Comparison of ENCODE assay signal across 8 mouse cellular contexts in genomic region chr8:106011643-106011986, GRCm38 (mm10). TPM values are rescaled to one million over a fixed set of nuclear protein-coding genes. Genes with fewer than 3 reads are reported as not detected.
DNase-seq lines count a peak whose midpoint lies in the region; ATAC-seq lines count a peak whose summit lies in the region.

Ddx28 (minus strand) TSS chr8:106011882.

- H3K4me2 ChIP-seq in embryonic facial prominence, embryonic 12.5 days (replicated peaks): peak within 1 kb of the TSS; percentile 99
- peak within 1 kb of the TSS; percentile 97 for H3K4me2 ChIP-seq in hindbrain, embryonic 16.5 days (ENCODE audit: low read length)

- peak within 1 kb of the TSS; percentile 57 for H3K27ac ChIP-seq in embryonic facial prominence, embryonic 12.5 days
- peak within 1 kb of the TSS; percentile 77 for H3K27ac ChIP-seq in hindbrain, embryonic 16.5 days (ENCODE audit: low read depth, low read length)

- WGBS in embryonic facial prominence, embryonic 12.5 days: 2% methylated on average over 6 of the region's 6 CpGs
- WGBS in hindbrain, embryonic 16.5 days: under 1% methylated on average over 6 of the region's 6 CpGs

- H3K9ac ChIP-seq in embryonic facial prominence, embryonic 12.5 days: peak within 1 kb of the TSS; percentile 86
- peak within 1 kb of the TSS; percentile 73 for H3K9ac ChIP-seq in hindbrain, embryonic 16.5 days (ENCODE audit: low read depth, low read length)

- H3K36me3 ChIP-seq in embryonic facial prominence, embryonic 12.5 days: peaks cover 14% of the 10 kb centered on the region
- H3K36me3 ChIP-seq in hindbrain, embryonic 16.5 days (ENCODE audit: control insufficient read depth, insufficient read depth, low read length): peaks cover 3% of the 10 kb centered on the region; the same call in 1 of the 2 replicates

- peak within 1 kb of the TSS; percentile 99 for H3K4me3 ChIP-seq in embryonic facial prominence, embryonic 12.5 days
- peak within 1 kb of the TSS; percentile 69 for H3K4me3 ChIP-seq in hindbrain, embryonic 16.5 days (ENCODE audit: low read length)

- ATAC-seq in CD4-positive, CD25-positive, alpha-beta regulatory T cell, adult 4 months: peak; percentile 8
- ATAC-seq in embryonic facial prominence, embryonic 12.5 days (ENCODE audit: insufficient number of reproducible peaks, insufficient read depth, low FRiP score, low TSS enrichment): no peak
- peak; percentile 37 for ATAC-seq in hindbrain, embryonic 16.5 days
- peak; percentile 15; the same call in 1 of the 2 replicates for ATAC-seq in megakaryocyte-erythroid progenitor cell, adult 5-6 weeks (replicated peaks; ENCODE audit: low FRiP score, low TSS enrichment, poor library complexity, severe bottlenecking)

- H3K9me3 ChIP-seq in embryonic facial prominence, embryonic 12.5 days: no peaks in the 10 kb centered on the region
- H3K9me3 ChIP-seq in hindbrain, embryonic 16.5 days (ENCODE audit: control insufficient read depth, low read length): no peaks in the 10 kb centered on the region

- H3K27me3 ChIP-seq in embryonic facial prominence, embryonic 12.5 days: no peaks in the 10 kb centered on the region
- no peaks in the 10 kb centered on the region for H3K27me3 ChIP-seq in hindbrain, embryonic 16.5 days (replicated peaks; ENCODE audit: control insufficient read depth, insufficient read depth, low read length)

- peaks cover 11% of the 10 kb centered on the region for H3K4me1 ChIP-seq in embryonic facial prominence, embryonic 12.5 days
- H3K4me1 ChIP-seq in hindbrain, embryonic 16.5 days (ENCODE audit: control insufficient read depth, insufficient read depth, low read depth, low read length): peaks cover 14% of the 10 kb centered on the region

- DNase-seq in gastrocnemius, adult 8-10 months (ENCODE audit: low spot score in 2 of 2): no peak
- DNase-seq in gastrocnemius, postnatal 25 days: no peak
- DNase-seq in urinary bladder, postnatal 10 days (ENCODE audit: low spot score): no peak
- no peak for DNase-seq in embryo, embryonic 11 days

RNA-seq across cellular contexts. Expression of gene Ddx28, which starts in this region (rescaled TPM):
- 10 to 100 TPM; 11.2 to 13.1 (median 11.7) TPM for total RNA-seq in gastrocnemius, adult 8-10 months (2022)
- 1 to 10 TPM; 8.3 to 9.0 TPM for total RNA-seq in gastrocnemius, postnatal 25 days (2021)
- 10 to 100 TPM in 1 of 2 experiments, 1 to 10 TPM in 1; 8.4 to 13.2 TPM for polyA plus RNA-seq in CD4-positive, CD25-positive, alpha-beta regulatory T cell, adult 4 months (2017; shearing (Covaris generic))
- polyA plus RNA-seq in embryonic facial prominence, embryonic 12.5 days (2016; fragmentation: Nextera tagmentation; extraction: Ambion mirVana): 21.6 and 22.6 TPM in 2 replicates
- polyA plus RNA-seq in hindbrain, embryonic 16.5 days (2015; fragmentation: Nextera tagmentation; extraction: Ambion mirVana): 20.3 and 22.1 TPM in 2 replicates
- total RNA-seq in megakaryocyte-erythroid progenitor cell, adult 5-6 weeks (2014; fragmentation: Nextera tagmentation): 11.6 and 18.3 TPM in 2 replicates
- 11.8 and 14.4 TPM in 2 replicates for total RNA-seq in megakaryocyte-erythroid progenitor cell, adult 5-6 weeks (2017)
